22 mouse cellular contexts compared by ENCODE assay signal in genomic region chr5:131022396-131022993, GRCm38 (mm10).
DNase-seq lines count a peak whose midpoint lies in the region; ATAC-seq lines count a peak whose summit lies in the region.
"Had no signal": no experiment of that assay in that cellular context is flagged by ENCODE, and none has a peak within 500 bp of the region (broad histone marks: within the 10 kb centered on the region; RNA-seq: fewer than 3 reads in every experiment).

No protein-coding gene starts in this region.

- ATAC-seq in hindbrain, embryonic 14.5 days (ENCODE audit: low FRiP score), result no peak
- ATAC-seq in hindbrain, embryonic 11.5 days (ENCODE audit: low FRiP score), result no peak
- no peak for ATAC-seq in neural tube, embryonic 14.5 days (ENCODE audit: low read depth)
- ATAC-seq in neural tube, embryonic 15.5 days (ENCODE audit: low FRiP score), result no peak; the same call in 1 of the 2 replicates
- ATAC-seq: activated CD4-positive, CD25-positive, alpha-beta regulatory T cell, adult 4 months; inflammation-experienced regulatory T-cells, adult 6 months had no signal

- no peaks in the 10 kb centered on the region for H3K9me3 ChIP-seq in hindbrain, embryonic 14.5 days (ENCODE audit: control insufficient read depth, low read length)
- no peaks in the 10 kb centered on the region for H3K9me3 ChIP-seq in hindbrain, embryonic 11.5 days (ENCODE audit: control insufficient read depth, low read length)
- H3K9me3 ChIP-seq in neural tube, embryonic 14.5 days (ENCODE audit: control insufficient read depth, low read length), result no peaks in the 10 kb centered on the region
- no peaks in the 10 kb centered on the region for H3K9me3 ChIP-seq in neural tube, embryonic 15.5 days (replicated peaks)
- H3K9me3 ChIP-seq: embryonic facial prominence, embryonic 15.5 days; limb, embryonic 10.5 days; stomach, embryonic 15.5 days had no signal

- H3K4me3 ChIP-seq in hindbrain, embryonic 14.5 days (replicated peaks; ENCODE audit: low read length), result no peak overlapping the region
- no peak overlapping the region for H3K4me3 ChIP-seq in hindbrain, embryonic 11.5 days (ENCODE audit: low read depth, low read length)
- H3K4me3 ChIP-seq in neural tube, embryonic 14.5 days (ENCODE audit: low read depth, low read length), result no peak overlapping the region
- no peak overlapping the region for H3K4me3 ChIP-seq in neural tube, embryonic 15.5 days (replicated peaks)
- H3K4me3 ChIP-seq: embryonic facial prominence, embryonic 15.5 days; heart, adult 2 months; limb, embryonic 10.5 days; liver, embryonic 15.5 days; stomach, embryonic 15.5 days had no signal

- no peaks in the 10 kb centered on the region for H3K36me3 ChIP-seq in hindbrain, embryonic 14.5 days (replicated peaks; ENCODE audit: control insufficient read depth, insufficient read depth)
- no peaks in the 10 kb centered on the region for H3K36me3 ChIP-seq in hindbrain, embryonic 11.5 days (ENCODE audit: control insufficient read depth, insufficient read depth, low read length)
- no peaks in the 10 kb centered on the region for H3K36me3 ChIP-seq in neural tube, embryonic 14.5 days (ENCODE audit: control insufficient read depth, insufficient read depth, low read length)
- H3K36me3 ChIP-seq in neural tube, embryonic 15.5 days, result no peaks in the 10 kb centered on the region
- H3K36me3 ChIP-seq: embryonic facial prominence, embryonic 15.5 days; limb, embryonic 10.5 days; liver, embryonic 15.5 days; stomach, embryonic 15.5 days had no signal

- no peak overlapping the region for H3K9ac ChIP-seq in hindbrain, embryonic 14.5 days
- no peak overlapping the region for H3K9ac ChIP-seq in hindbrain, embryonic 11.5 days (ENCODE audit: low read depth, low read length)
- H3K9ac ChIP-seq in neural tube, embryonic 14.5 days (replicated peaks; ENCODE audit: low read depth, low read length), result no peak overlapping the region
- H3K9ac ChIP-seq in neural tube, embryonic 15.5 days (replicated peaks), result no peak overlapping the region
- H3K9ac ChIP-seq: embryonic facial prominence, embryonic 15.5 days; liver, embryonic 15.5 days; stomach, embryonic 15.5 days had no signal

- peak overlapping the region; percentile 43 for H3K27ac ChIP-seq in hindbrain, embryonic 14.5 days
- no peak overlapping the region for H3K27ac ChIP-seq in hindbrain, embryonic 11.5 days (ENCODE audit: low read depth, low read length)
- peak overlapping the region; percentile 6; the same call in 1 of the 2 replicates for H3K27ac ChIP-seq in neural tube, embryonic 14.5 days (ENCODE audit: low read depth, low read length)
- no peak overlapping the region; the same call in 1 of the 2 replicates for H3K27ac ChIP-seq in neural tube, embryonic 15.5 days (replicated peaks)
- H3K27ac ChIP-seq: embryonic facial prominence, embryonic 15.5 days; heart, adult 2 months; limb, embryonic 10.5 days; liver, embryonic 15.5 days; stomach, embryonic 15.5 days had no signal

- H3K4me2 ChIP-seq in hindbrain, embryonic 14.5 days (replicated peaks), result no peak overlapping the region
- no peak overlapping the region for H3K4me2 ChIP-seq in hindbrain, embryonic 11.5 days (replicated peaks; ENCODE audit: low read depth, low read length)
- no peak overlapping the region for H3K4me2 ChIP-seq in neural tube, embryonic 14.5 days (ENCODE audit: low read depth, low read length)
- no peak overlapping the region for H3K4me2 ChIP-seq in neural tube, embryonic 15.5 days
- H3K4me2 ChIP-seq: embryonic facial prominence, embryonic 15.5 days; liver, embryonic 15.5 days; stomach, embryonic 15.5 days had no signal

- H3K27me3 ChIP-seq in hindbrain, embryonic 14.5 days (ENCODE audit: control insufficient read depth, insufficient read depth, low read length), result no peaks in the 10 kb centered on the region
- no peaks in the 10 kb centered on the region for H3K27me3 ChIP-seq in hindbrain, embryonic 11.5 days (ENCODE audit: control insufficient read depth, insufficient read depth, low read length)
- H3K27me3 ChIP-seq in neural tube, embryonic 14.5 days (ENCODE audit: control insufficient read depth, insufficient read depth, low read length), result no peaks in the 10 kb centered on the region
- no peaks in the 10 kb centered on the region for H3K27me3 ChIP-seq in neural tube, embryonic 15.5 days (replicated peaks)
- H3K27me3 ChIP-seq: embryonic facial prominence, embryonic 15.5 days; liver, embryonic 15.5 days; stomach, embryonic 15.5 days had no signal

- 53% methylated on average over 18 of the region's 18 CpGs for WGBS in hindbrain, embryonic 14.5 days
- WGBS in hindbrain, embryonic 11.5 days, result 80% methylated on average over 18 of the region's 18 CpGs
- WGBS in neural tube, embryonic 14.5 days, result 39% methylated on average over 18 of the region's 18 CpGs
- WGBS in neural tube, embryonic 15.5 days, result 33% methylated on average over 18 of the region's 18 CpGs

- H3K4me1 ChIP-seq in hindbrain, embryonic 14.5 days (replicated peaks; ENCODE audit: control insufficient read depth, insufficient read depth, low read length), result peaks cover 16% of the 10 kb centered on the region
- no peaks in the 10 kb centered on the region for H3K4me1 ChIP-seq in hindbrain, embryonic 11.5 days (replicated peaks; ENCODE audit: control insufficient read depth, insufficient read depth, low read length)
- H3K4me1 ChIP-seq in neural tube, embryonic 14.5 days (ENCODE audit: control insufficient read depth, insufficient read depth, low read length), result peaks cover 8% of the 10 kb centered on the region; the same call in 1 of the 2 replicates
- peaks cover 18% of the 10 kb centered on the region for H3K4me1 ChIP-seq in neural tube, embryonic 15.5 days
- H3K4me1 ChIP-seq: embryonic facial prominence, embryonic 15.5 days; limb, embryonic 10.5 days; liver, embryonic 15.5 days; stomach, embryonic 15.5 days had no signal

- DNase-seq in cerebellum, postnatal 10 days, result peak; percentile 15 to 18
- DNase-seq in cerebellum, adult 18-20 months, result no peak
- no peak for DNase-seq in hindbrain, embryonic 14.5 days (ENCODE audit: low spot score)
- no peak for DNase-seq in hindbrain, embryonic 11.5 days (ENCODE audit: low spot score)
- no peak for DNase-seq in frontal cortex, postnatal 14 days (ENCODE audit: low spot score in 2 of 2)
- DNase-seq in kidney, postnatal 14 days, result no peak
- DNase-seq: adrenal gland, postnatal 10 days; cerebellum, adult 9-10 months; gastrocnemius, postnatal 25 days; heart, adult 2 months; kidney, adult 18-20 months; liver; lung, postnatal 4 days; thymus, postnatal 36 days had no signal

Comparison
In these comparisons a context has a peak if more than half of its experiments do, and no peak if none do; other contexts are left out.
1. DNase-seq: peak in cerebellum, postnatal 10 days (2 of 2); none in cerebellum, adult 18-20 months (0 of 2), hindbrain, embryonic 14.5 days (single experiment), hindbrain, embryonic 11.5 days (single experiment), frontal cortex, postnatal 14 days (0 of 2) and kidney, postnatal 14 days (single experiment).
2. H3K27ac ChIP-seq: peak in hindbrain, embryonic 14.5 days (single experiment) and neural tube, embryonic 14.5 days (single experiment); none in hindbrain, embryonic 11.5 days (single experiment) and neural tube, embryonic 15.5 days (single experiment).